Mouse (Mus musculus): ENCODE results near the gene Gm5861.
"Not testable (repeated sequence)": the region's sequence is repeated elsewhere in the genome, so short reads cannot be mapped to it uniquely, and the experiment has no call there.

Gm5861 gene

GRCm38 (mm10) chr5:11182772-11183171 lies at the start of gene Gm5861:
TSS of gene Gm5861 (plus strand) at chr5:11183072.
- not testable (repeated sequence) for DNase-seq (ENCODE audit: low spot score)

- DNase-seq (ENCODE audit: low spot score): not testable (repeated sequence)
These were observed 44.8 kb upstream of the Gm5861 start for GRCm38 (mm10) chr5:11138031-11138430.

Data from c-Kit-positive CD71-positive TER-119-positive erythroid progenitor cells, embryonic 14.5 days (primary cell).